Mouse (Mus musculus): Measurements from ENCODE around the gene Akap13. TPM values are rescaled to one million over a fixed set of nuclear protein-coding genes. Genes with fewer than 3 reads are reported as not detected.
A peak's percentile ranks its signal among the peaks of the same experiment; 100 is the strongest.

Gene Akap13
- polyA plus RNA-seq, 1 experiment from 2014 or later, result 17.4 TPM

- Histone ChIP-seq H3K9me3 (ENCODE audit: control insufficient read depth) (no peaks in the 10 kb centered on the region), H3K4me1 (replicated peaks; ENCODE audit: control insufficient read depth, insufficient read depth, low read length) (no peaks in the 10 kb centered on the region), H3K27me3 (replicated peaks; ENCODE audit: control insufficient read depth, insufficient read depth, low read length) (no peaks in the 10 kb centered on the region), H3K4me2 (replicated peaks; ENCODE audit: low read depth) (no peak overlapping the region), H3K4me3 (ENCODE audit: low read depth, low read length) (no peak overlapping the region), H3K36me3 (ENCODE audit: control insufficient read depth, insufficient read depth) (no peaks in the 10 kb centered on the region), H3K27ac (ENCODE audit: low read depth, low read length) (no peak overlapping the region), H3K9ac (ENCODE audit: low read depth, low read length) (no peak overlapping the region)
- 75% methylated on average over 9 of the region's 9 CpGs for WGBS
- TF ChIP-seq CTCF (IDR thresholded peaks at IDR 0.05; ENCODE audit: low read depth), result no peak
- ATAC-seq, result no peak
Observed at GRCm38 (mm10) chr7:75656297-75656852, 201.0 kb downstream of the Akap13 start.

GRCm38 (mm10) chr7:75656896-75657295, 201.6 kb downstream of the Akap13 start:
- no peak for ATAC-seq
- Histone ChIP-seq H3K36me3 (ENCODE audit: control insufficient read depth, insufficient read depth) (no peaks in the 10 kb centered on the region), H3K27ac (ENCODE audit: low read depth, low read length) (no peak overlapping the region), H3K4me1 (replicated peaks; ENCODE audit: control insufficient read depth, insufficient read depth, low read length) (no peaks in the 10 kb centered on the region), H3K9me3 (ENCODE audit: control insufficient read depth) (no peaks in the 10 kb centered on the region), H3K4me2 (replicated peaks; ENCODE audit: low read depth) (no peak overlapping the region), H3K27me3 (replicated peaks; ENCODE audit: control insufficient read depth, insufficient read depth, low read length) (no peaks in the 10 kb centered on the region), H3K4me3 (ENCODE audit: low read depth, low read length) (no peak overlapping the region), H3K9ac (ENCODE audit: low read depth, low read length) (no peak overlapping the region)
- no peak for TF ChIP-seq CTCF (IDR thresholded peaks at IDR 0.05; ENCODE audit: low read depth)
- WGBS, result 77% methylated on average over 1 of the region's 1 CpGs

DNA sequence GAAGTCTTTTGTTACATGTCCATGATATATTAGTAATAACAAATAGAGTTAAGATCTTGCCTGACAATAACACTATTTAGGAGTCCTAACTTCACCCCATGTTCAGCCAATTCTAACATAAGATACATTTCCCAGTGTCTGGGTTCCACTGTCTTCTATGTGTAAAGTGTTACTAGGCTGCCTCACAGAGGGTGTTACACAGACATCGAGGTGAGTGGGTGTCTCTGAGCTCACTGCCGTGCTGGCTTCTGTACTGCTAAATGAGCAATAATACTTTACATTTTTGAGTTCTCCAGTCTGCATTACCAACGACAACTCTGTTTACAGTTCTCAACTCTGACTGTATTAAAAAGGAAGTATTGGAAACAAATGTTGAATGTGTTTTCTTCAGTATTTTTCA, 209.1 kb downstream of the Akap13 start:
- no peak for TF ChIP-seq CTCF (IDR thresholded peaks at IDR 0.05; ENCODE audit: low read depth)
- no peak overlapping the region for H3K27ac ChIP-seq (ENCODE audit: low read depth, low read length)
- no peak overlapping the region for H3K4me2 ChIP-seq (replicated peaks; ENCODE audit: low read depth)
- no peak overlapping the region for H3K4me3 ChIP-seq (ENCODE audit: low read depth, low read length)
- H3K36me3 ChIP-seq (ENCODE audit: control insufficient read depth, insufficient read depth), result peaks cover 13% of the 10 kb centered on the region
- H3K9me3 ChIP-seq (ENCODE audit: control insufficient read depth), result no peaks in the 10 kb centered on the region
- no peak overlapping the region for H3K9ac ChIP-seq (ENCODE audit: low read depth, low read length)
- ATAC-seq, result no peak
- 72% methylated on average over 3 of the region's 3 CpGs for WGBS
- no peaks in the 10 kb centered on the region for H3K27me3 ChIP-seq (replicated peaks; ENCODE audit: control insufficient read depth, insufficient read depth, low read length)
- H3K4me1 ChIP-seq (replicated peaks; ENCODE audit: control insufficient read depth, insufficient read depth, low read length), result no peaks in the 10 kb centered on the region

DNA sequence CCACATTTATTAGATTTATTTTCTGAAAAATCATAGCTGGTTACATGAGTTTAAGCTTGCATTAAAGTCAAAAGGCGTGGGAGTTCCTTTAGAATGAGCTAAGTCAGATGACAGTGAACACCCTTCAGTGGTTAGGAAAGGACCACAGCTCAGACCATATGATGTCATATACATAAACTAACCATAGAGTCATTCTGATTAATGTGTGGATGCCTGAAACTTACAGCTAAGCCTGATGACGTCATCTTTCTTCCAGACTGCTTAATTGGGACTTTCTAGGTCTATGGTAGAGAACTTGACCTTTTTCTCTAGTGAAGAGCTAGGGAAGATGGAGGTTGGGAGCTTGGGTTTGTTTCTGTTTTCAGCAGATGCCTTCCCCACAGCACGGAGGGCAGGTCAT, 211.6 kb downstream of the Akap13 start:
- 83% methylated on average over 3 of the region's 3 CpGs for WGBS
- no peaks in the 10 kb centered on the region for H3K27me3 ChIP-seq (replicated peaks; ENCODE audit: control insufficient read depth, insufficient read depth, low read length)
- TF ChIP-seq CTCF (IDR thresholded peaks at IDR 0.05; ENCODE audit: low read depth), result no peak
- no peak overlapping the region for H3K9ac ChIP-seq (ENCODE audit: low read depth, low read length)
- H3K4me2 ChIP-seq (replicated peaks; ENCODE audit: low read depth), result no peak overlapping the region
- no peak overlapping the region for H3K4me3 ChIP-seq (ENCODE audit: low read depth, low read length)
- peaks cover 13% of the 10 kb centered on the region for H3K36me3 ChIP-seq (ENCODE audit: control insufficient read depth, insufficient read depth)
- ATAC-seq, result no peak
- H3K4me1 ChIP-seq (replicated peaks; ENCODE audit: control insufficient read depth, insufficient read depth, low read length), result no peaks in the 10 kb centered on the region
- no peak overlapping the region for H3K27ac ChIP-seq (ENCODE audit: low read depth, low read length)
- H3K9me3 ChIP-seq (ENCODE audit: control insufficient read depth), result no peaks in the 10 kb centered on the region

- no peak overlapping the region for H3K27ac ChIP-seq (ENCODE audit: low read depth, low read length)
- H3K4me1 ChIP-seq (replicated peaks; ENCODE audit: control insufficient read depth, insufficient read depth, low read length), result no peaks in the 10 kb centered on the region
- no peak for TF ChIP-seq CTCF (IDR thresholded peaks at IDR 0.05; ENCODE audit: low read depth)
- 96% methylated on average over 6 of the region's 6 CpGs for WGBS
- no peak overlapping the region for H3K4me2 ChIP-seq (replicated peaks; ENCODE audit: low read depth)
- H3K36me3 ChIP-seq (ENCODE audit: control insufficient read depth, insufficient read depth), result peaks cover 13% of the 10 kb centered on the region
- H3K27me3 ChIP-seq (replicated peaks; ENCODE audit: control insufficient read depth, insufficient read depth, low read length), result no peaks in the 10 kb centered on the region
- no peaks in the 10 kb centered on the region for H3K9me3 ChIP-seq (ENCODE audit: control insufficient read depth)
- no peak overlapping the region for H3K9ac ChIP-seq (ENCODE audit: low read depth, low read length)
- no peak overlapping the region for H3K4me3 ChIP-seq (ENCODE audit: low read depth, low read length)
- no peak for ATAC-seq
Observed at GRCm38 (mm10) chr7:75667531-75667930, 212.2 kb downstream of the Akap13 start.

GRCm38 (mm10) chr7:75668396-75668795, 213.1 kb downstream of the Akap13 start:
- no peaks in the 10 kb centered on the region for H3K9me3 ChIP-seq (ENCODE audit: control insufficient read depth)
- no peak overlapping the region for H3K27ac ChIP-seq (ENCODE audit: low read depth, low read length)
- 39% methylated on average over 1 of the region's 1 CpGs for WGBS
- no peak overlapping the region for H3K9ac ChIP-seq (ENCODE audit: low read depth, low read length)
- TF ChIP-seq CTCF (IDR thresholded peaks at IDR 0.05; ENCODE audit: low read depth), result no peak
- no peak for ATAC-seq
- H3K27me3 ChIP-seq (replicated peaks; ENCODE audit: control insufficient read depth, insufficient read depth, low read length), result no peaks in the 10 kb centered on the region
- H3K4me2 ChIP-seq (replicated peaks; ENCODE audit: low read depth), result no peak overlapping the region
- H3K36me3 ChIP-seq (ENCODE audit: control insufficient read depth, insufficient read depth), result peaks cover 13% of the 10 kb centered on the region
- no peaks in the 10 kb centered on the region for H3K4me1 ChIP-seq (replicated peaks; ENCODE audit: control insufficient read depth, insufficient read depth, low read length)
- H3K4me3 ChIP-seq (ENCODE audit: low read depth, low read length), result no peak overlapping the region

- H3K4me2 ChIP-seq (replicated peaks; ENCODE audit: low read depth), result no peak overlapping the region
- ATAC-seq, result no peak
- no peak overlapping the region for H3K9ac ChIP-seq (ENCODE audit: low read depth, low read length)
- no peak for TF ChIP-seq CTCF (IDR thresholded peaks at IDR 0.05; ENCODE audit: low read depth)
- no peak overlapping the region for H3K4me3 ChIP-seq (ENCODE audit: low read depth, low read length)
- H3K9me3 ChIP-seq (ENCODE audit: control insufficient read depth), result no peaks in the 10 kb centered on the region
- no peaks in the 10 kb centered on the region for H3K4me1 ChIP-seq (replicated peaks; ENCODE audit: control insufficient read depth, insufficient read depth, low read length)
- WGBS, result 52% methylated on average over 6 of the region's 6 CpGs
- no peaks in the 10 kb centered on the region for H3K27me3 ChIP-seq (replicated peaks; ENCODE audit: control insufficient read depth, insufficient read depth, low read length)
- peaks cover 6% of the 10 kb centered on the region; the same call in 1 of the 2 replicates for H3K36me3 ChIP-seq (ENCODE audit: control insufficient read depth, insufficient read depth)
- peak overlapping the region; percentile 2; the same call in 1 of the 2 replicates for H3K27ac ChIP-seq (ENCODE audit: low read depth, low read length)
Observed at GRCm38 (mm10) chr7:75669416-75669815, 214.1 kb downstream of the Akap13 start.

Measured in intestine, postnatal 0 days (tissue).